Mouse (Mus musculus) heart, adult 2 months (tissue): ENCODE results near the gene Trio.

Experiments
- CTCF ChIP-seq: fragments of 200-600 bp; IDR thresholded peaks from 2 replicates; pipeline ENCODE4 v1.8.1; 2022; ENCODE audit warnings: antibody characterized with exemption, mild to moderate bottlenecking, moderate library complexity
- POLR2A ChIP-seq: fragments of 200-500 bp; IDR thresholded peaks from 2 replicates; pipeline ENCODE4 v1.6.1; 2011; ENCODE audit warnings: mild to moderate bottlenecking, low read depth, low read length, control low read depth; ENCODE audit not compliant: insufficient read depth

DNA sequence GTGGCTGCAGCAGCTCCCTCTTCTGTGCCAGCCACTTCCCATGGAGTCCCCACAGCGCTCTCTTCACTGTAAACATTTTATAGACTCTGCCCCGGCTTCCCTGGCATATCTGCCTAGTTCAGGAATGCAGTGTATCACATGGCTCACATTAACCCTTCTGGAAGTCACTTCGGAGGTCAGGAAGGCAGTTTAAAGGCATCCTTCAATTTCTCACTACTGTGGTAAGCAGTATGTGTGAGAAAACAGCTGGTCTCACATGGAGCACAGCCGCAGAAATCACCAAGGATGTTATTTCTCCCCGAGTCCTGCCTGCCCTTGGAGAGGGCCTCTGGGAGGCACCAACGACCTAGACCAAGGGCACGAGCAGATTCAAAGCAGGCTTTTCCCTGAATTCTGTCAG is 215.4 kb downstream of the Trio start:
- no peak for TF ChIP-seq CTCF
- TF ChIP-seq POLR2A, result no peak
